Mouse (Mus musculus): ENCODE data around the gene Tmprss7. TPM values are rescaled to one million over a fixed set of nuclear protein-coding genes. Genes with fewer than 3 reads are reported as not detected.
A peak's percentile ranks its signal among the peaks of the same experiment; 100 is the strongest.

Gene Tmprss7
- 0.13 and 0.21 TPM in 2 replicates for polyA plus RNA-seq (2015; fragmentation: Nextera tagmentation; extraction: Ambion mirVana)

DNA sequence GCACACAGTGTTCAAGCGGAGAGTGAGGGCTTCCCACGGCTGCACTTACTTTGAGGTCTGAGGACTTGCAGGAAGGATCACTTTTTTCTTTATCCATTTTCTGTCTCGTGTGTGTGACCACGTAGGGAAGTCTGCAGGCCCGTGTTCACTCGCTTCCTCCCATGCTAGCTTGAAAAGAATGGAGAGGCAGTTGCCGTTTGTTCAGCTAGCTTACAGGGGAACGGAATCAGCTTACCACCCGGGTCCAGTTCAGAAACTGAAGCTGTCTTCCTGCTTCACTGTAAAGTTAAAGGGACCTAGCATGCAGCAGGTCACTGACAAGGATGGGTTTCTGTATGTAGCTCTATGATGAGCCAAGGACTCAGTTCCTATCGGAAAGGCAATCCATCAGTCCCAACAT is at the start of gene Tmprss7:
Gene Tmprss7, minus strand, starts transcription at position 101 of the 400 bp plus-strand sequence.
- WGBS, result 67% methylated on average over 10 of the region's 10 CpGs
- ATAC-seq (ENCODE audit: low FRiP score, low TSS enrichment), result no peak

DNA sequence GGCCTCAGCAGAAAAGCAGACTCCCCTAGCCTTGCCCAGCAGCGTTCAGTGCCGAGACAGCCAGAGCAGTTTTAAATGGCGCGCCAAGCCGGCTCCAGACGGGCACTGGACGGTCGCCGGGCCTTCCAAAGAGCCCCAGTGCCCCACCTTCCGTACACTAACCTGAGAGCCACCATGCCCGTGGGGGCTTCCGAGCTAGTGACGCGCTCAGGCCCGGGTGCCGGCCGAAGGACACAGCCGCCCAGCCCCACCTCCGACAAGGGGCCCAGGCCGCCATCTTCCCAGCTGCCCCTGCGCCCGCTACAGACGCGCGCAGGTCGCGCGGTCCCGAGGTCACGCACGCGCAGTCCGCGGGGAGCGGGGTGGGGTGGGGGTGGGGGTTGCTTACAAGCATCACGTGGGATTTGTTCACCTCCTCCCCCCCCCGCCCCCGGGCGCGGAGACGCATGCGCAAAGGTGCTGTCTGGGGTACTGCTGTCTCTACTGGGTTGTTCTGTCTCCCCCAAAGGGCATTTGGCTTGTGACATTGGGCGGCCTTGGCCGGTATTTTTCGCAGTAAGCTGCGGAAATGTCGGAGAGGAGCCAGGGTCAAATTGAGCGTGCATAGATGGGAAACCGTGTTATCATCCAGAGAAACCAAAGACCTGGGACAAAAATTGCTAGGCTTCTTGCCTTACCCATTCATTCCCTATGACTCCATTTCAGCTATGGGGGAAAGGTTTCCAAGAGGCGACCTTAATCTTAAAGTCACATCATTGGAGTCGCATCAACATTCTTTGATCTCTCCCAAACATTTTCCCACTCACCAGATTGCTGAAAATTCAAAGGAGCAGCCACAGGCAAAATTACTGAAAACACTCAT is 49.4 kb upstream of the Tmprss7 start, which contains the start of gene Abhd10:
Gene Abhd10, minus strand, starts transcription at position 341 of the 862 bp plus-strand sequence.
- TF ChIP-seq EP300 (optimal IDR thresholded peaks at IDR 0.05) (no peak), CTCF (IDR thresholded peaks at IDR 0.05; ENCODE audit: low read depth) (no peak)
- no peaks in the 10 kb centered on the region for H3K9me3 ChIP-seq (ENCODE audit: control insufficient read depth, low read length)
- no peaks in the 10 kb centered on the region for H3K27me3 ChIP-seq (ENCODE audit: control insufficient read depth, insufficient read depth, low read length)
- H3K4me1 ChIP-seq (replicated peaks; ENCODE audit: control insufficient read depth, insufficient read depth), result no peaks in the 10 kb centered on the region
- H3K9ac ChIP-seq (ENCODE audit: low read length), result peak within 1 kb of the TSS; percentile 96
- ATAC-seq (ENCODE audit: low FRiP score, low TSS enrichment), result peak; percentile 100
- H3K27ac ChIP-seq (replicated peaks), result peak within 1 kb of the TSS; percentile 93
- 0 out of 2 replicates have a peak, but pooled peaks cover 2% of the 10 kb centered on the region for H3K36me3 ChIP-seq (ENCODE audit: control insufficient read depth, insufficient read depth, low read length)
- under 1% methylated on average over 33 of the region's 51 CpGs for WGBS
- H3K4me3 ChIP-seq (ENCODE audit: low read depth, low read length), result peak within 1 kb of the TSS; percentile 84
- peak; percentile 98 for DNase-seq (ENCODE audit: low spot score)
- peak within 1 kb of the TSS; percentile 73 for H3K4me2 ChIP-seq (replicated peaks; ENCODE audit: low read depth)

More for the DNA sequence above, at the start of gene Tmprss7:
- TF ChIP-seq CTCF (IDR thresholded peaks at IDR 0.05; ENCODE audit: low read depth) (no peak), EP300 (optimal IDR thresholded peaks at IDR 0.05) (no peak)
- H3K27ac ChIP-seq (replicated peaks), result no peak within 1 kb of the TSS
- DNase-seq (ENCODE audit: low spot score), result no peak
- H3K36me3 ChIP-seq (ENCODE audit: control insufficient read depth, insufficient read depth, low read length), result no peaks in the 10 kb centered on the region
- no peaks in the 10 kb centered on the region for H3K4me1 ChIP-seq (replicated peaks; ENCODE audit: control insufficient read depth, insufficient read depth)
- H3K9ac ChIP-seq (ENCODE audit: low read length), result no peak within 1 kb of the TSS
- no peak within 1 kb of the TSS for H3K4me2 ChIP-seq (replicated peaks; ENCODE audit: low read depth)
- H3K27me3 ChIP-seq (ENCODE audit: control insufficient read depth, insufficient read depth, low read length), result no peaks in the 10 kb centered on the region
- H3K4me3 ChIP-seq (ENCODE audit: low read depth, low read length), result no peak within 1 kb of the TSS
- H3K9me3 ChIP-seq (ENCODE audit: control insufficient read depth, low read length), result no peaks in the 10 kb centered on the region

DNA sequence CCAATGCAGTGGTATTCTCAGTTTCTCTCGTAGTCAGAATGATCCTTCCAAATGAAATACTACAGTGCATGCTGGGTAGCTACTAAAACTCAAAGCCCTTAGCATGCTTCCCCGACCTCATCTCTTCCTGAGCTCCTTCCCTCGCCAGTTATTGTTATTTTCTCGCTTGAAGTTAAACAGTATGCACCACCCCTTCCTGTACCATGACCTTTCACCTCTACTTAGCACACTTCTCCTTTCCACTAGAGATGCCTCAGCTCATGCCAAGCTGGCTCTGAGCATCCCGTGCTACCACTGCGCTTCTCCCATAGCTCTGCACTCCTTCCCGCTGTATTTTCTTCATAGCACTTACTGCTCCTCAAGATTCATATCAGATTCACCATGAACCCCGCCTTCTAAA is 44.4 kb upstream of the Tmprss7 start:
- TF ChIP-seq CTCF (IDR thresholded peaks at IDR 0.05; ENCODE audit: low read depth) (no peak), EP300 (optimal IDR thresholded peaks at IDR 0.05) (no peak)
- H3K36me3 ChIP-seq (ENCODE audit: control insufficient read depth, insufficient read depth, low read length), result no peaks in the 10 kb centered on the region
- 82% methylated on average over 8 of the region's 8 CpGs for WGBS
- H3K27me3 ChIP-seq (ENCODE audit: control insufficient read depth, insufficient read depth, low read length), result no peaks in the 10 kb centered on the region
- no peak overlapping the region for H3K4me2 ChIP-seq (replicated peaks; ENCODE audit: low read depth)
- H3K9me3 ChIP-seq (ENCODE audit: control insufficient read depth, low read length), result no peaks in the 10 kb centered on the region
- ATAC-seq (ENCODE audit: low FRiP score, low TSS enrichment) (no peak), DNase-seq (ENCODE audit: low spot score) (no peak)
- no peak overlapping the region for H3K9ac ChIP-seq (ENCODE audit: low read length)
- H3K27ac ChIP-seq (replicated peaks), result no peak overlapping the region
- no peaks in the 10 kb centered on the region for H3K4me1 ChIP-seq (replicated peaks; ENCODE audit: control insufficient read depth, insufficient read depth)
- H3K4me3 ChIP-seq (ENCODE audit: low read depth, low read length), result no peak overlapping the region

DNA sequence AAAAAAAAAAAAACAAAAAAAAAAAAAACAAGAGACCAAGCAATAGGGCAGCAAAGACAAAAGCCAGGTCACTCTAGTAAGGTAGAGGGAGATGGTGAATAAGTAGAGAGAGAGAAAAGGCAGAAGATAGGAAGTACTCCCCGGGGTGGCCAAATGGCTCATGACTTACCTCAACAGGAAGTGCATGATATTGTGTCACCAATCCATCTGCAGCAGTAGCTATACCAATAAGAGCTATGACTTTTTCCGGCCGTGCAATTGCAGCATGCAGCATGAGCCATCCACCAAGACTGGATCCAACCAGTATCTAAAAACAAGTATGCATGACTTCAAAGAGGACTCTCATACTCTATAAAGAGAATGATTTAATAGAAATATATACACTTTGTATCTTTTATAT is 43.3 kb upstream of the Tmprss7 start:
- ATAC-seq (ENCODE audit: low FRiP score, low TSS enrichment), result no peak
- H3K27me3 ChIP-seq (ENCODE audit: control insufficient read depth, insufficient read depth, low read length), result no peaks in the 10 kb centered on the region
- no peak for DNase-seq (ENCODE audit: low spot score)
- H3K27ac ChIP-seq (replicated peaks), result no peak overlapping the region
- no peaks in the 10 kb centered on the region for H3K4me1 ChIP-seq (replicated peaks; ENCODE audit: control insufficient read depth, insufficient read depth)
- H3K9me3 ChIP-seq (ENCODE audit: control insufficient read depth, low read length), result no peaks in the 10 kb centered on the region
- no peak overlapping the region for H3K4me2 ChIP-seq (replicated peaks; ENCODE audit: low read depth)
- H3K36me3 ChIP-seq (ENCODE audit: control insufficient read depth, insufficient read depth, low read length), result peaks cover 1% of the 10 kb centered on the region; the same call in 1 of the 2 replicates
- H3K4me3 ChIP-seq (ENCODE audit: low read depth, low read length), result no peak overlapping the region
- no peak overlapping the region for H3K9ac ChIP-seq (ENCODE audit: low read length)
- TF ChIP-seq CTCF (IDR thresholded peaks at IDR 0.05; ENCODE audit: low read depth), result no peak
- 92% methylated on average over 3 of the region's 3 CpGs for WGBS

- DNase-seq (ENCODE audit: low spot score) (no peak), ATAC-seq (ENCODE audit: low FRiP score, low TSS enrichment) (no peak)
- Histone ChIP-seq H3K4me1 (replicated peaks; ENCODE audit: control insufficient read depth, insufficient read depth) (no peaks in the 10 kb centered on the region), H3K9ac (ENCODE audit: low read length) (no peak overlapping the region), H3K4me2 (replicated peaks; ENCODE audit: low read depth) (no peak overlapping the region), H3K9me3 (ENCODE audit: control insufficient read depth, low read length) (no peaks in the 10 kb centered on the region), H3K27me3 (ENCODE audit: control insufficient read depth, insufficient read depth, low read length) (no peaks in the 10 kb centered on the region), H3K27ac (replicated peaks) (no peak overlapping the region), H3K4me3 (ENCODE audit: low read depth, low read length) (no peak overlapping the region), H3K36me3 (ENCODE audit: control insufficient read depth, insufficient read depth, low read length) (peaks cover 5% of the 10 kb centered on the region; the same call in 1 of the 2 replicates)
- TF ChIP-seq CTCF (IDR thresholded peaks at IDR 0.05; ENCODE audit: low read depth), result no peak
- TF ChIP-seq EP300 (optimal IDR thresholded peaks at IDR 0.05), result no peak
- 79% methylated on average over 5 of the region's 5 CpGs for WGBS
These were observed 35.7 kb upstream of the Tmprss7 start for GRCm38 (mm10) chr16:45729163-45729562.

- 2% methylated on average over 10 of the region's 10 CpGs for WGBS
- 0 out of 2 replicates have a peak, but pooled peaks have one; percentile 26 for ATAC-seq (ENCODE audit: low FRiP score, low TSS enrichment)
These were observed 31.3 kb upstream of the Tmprss7 start for GRCm38 (mm10) chr16:45724742-45725102.

More at GRCm38 (mm10) chr16:45724742-45725102, 31.3 kb upstream of the Tmprss7 start:
- Histone ChIP-seq H3K4me3 (ENCODE audit: low read depth, low read length) (peak overlapping the region; percentile 47), H3K27ac (replicated peaks) (no peak overlapping the region), H3K9me3 (ENCODE audit: control insufficient read depth, low read length) (no peaks in the 10 kb centered on the region), H3K27me3 (ENCODE audit: control insufficient read depth, insufficient read depth, low read length) (no peaks in the 10 kb centered on the region), H3K4me2 (replicated peaks; ENCODE audit: low read depth) (peak overlapping the region; percentile 82), H3K9ac (ENCODE audit: low read length) (peak overlapping the region; percentile 32), H3K4me1 (replicated peaks; ENCODE audit: control insufficient read depth, insufficient read depth) (no peaks in the 10 kb centered on the region), H3K36me3 (ENCODE audit: control insufficient read depth, insufficient read depth, low read length) (no peaks in the 10 kb centered on the region)
- TF ChIP-seq CTCF (IDR thresholded peaks at IDR 0.05; ENCODE audit: low read depth) (no peak), EP300 (optimal IDR thresholded peaks at IDR 0.05) (no peak)
- DNase-seq (ENCODE audit: low spot score), result no peak
